Mouse (Mus musculus) CH12F3 (cell line): Measurements from ENCODE around the gene Hist1h2bh.

ENCODE experiments used
- in situ Hi-C: fragments of 300-500 bp; cut with MboI; formaldehyde crosslinking; loops from 2 replicates; pipeline ENCODE4 v1.14.3; 2020; ENCODE audit warnings: low sequenced_read_pairs

The Hist1h2bh gene

DNA sequence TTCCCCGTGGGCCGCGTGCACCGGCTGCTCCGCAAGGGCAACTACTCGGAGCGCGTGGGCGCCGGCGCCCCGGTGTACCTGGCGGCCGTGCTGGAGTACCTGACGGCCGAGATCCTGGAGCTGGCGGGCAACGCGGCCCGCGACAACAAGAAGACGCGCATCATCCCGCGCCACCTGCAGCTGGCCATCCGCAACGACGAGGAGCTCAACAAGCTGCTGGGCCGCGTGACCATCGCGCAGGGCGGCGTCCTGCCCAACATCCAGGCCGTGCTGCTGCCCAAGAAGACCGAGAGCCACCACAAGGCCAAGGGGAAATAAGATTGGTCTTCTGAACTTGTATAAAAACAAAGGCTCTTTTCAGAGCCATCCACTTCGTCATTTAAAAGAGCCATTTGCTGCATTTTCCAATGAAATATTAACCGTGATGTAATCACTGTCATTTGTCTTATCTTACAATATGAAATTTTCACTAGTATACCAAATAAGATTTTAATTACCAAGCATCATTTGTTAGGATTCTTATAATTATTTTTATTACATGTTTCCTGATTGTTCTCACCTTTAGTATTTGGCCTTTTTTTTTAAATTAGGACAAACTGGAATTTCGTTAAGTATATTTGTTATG lies 31.5 kb upstream of the Hist1h2bh start:
- in situ Hi-C loops, result loop anchor here (25.0 kb wide), 1 partner anchor 1787 kb away; the partner anchor contains the start of genes Hist1h1b, Hist1h2an, Hist1h2bp and Hist1h3i

DNA sequence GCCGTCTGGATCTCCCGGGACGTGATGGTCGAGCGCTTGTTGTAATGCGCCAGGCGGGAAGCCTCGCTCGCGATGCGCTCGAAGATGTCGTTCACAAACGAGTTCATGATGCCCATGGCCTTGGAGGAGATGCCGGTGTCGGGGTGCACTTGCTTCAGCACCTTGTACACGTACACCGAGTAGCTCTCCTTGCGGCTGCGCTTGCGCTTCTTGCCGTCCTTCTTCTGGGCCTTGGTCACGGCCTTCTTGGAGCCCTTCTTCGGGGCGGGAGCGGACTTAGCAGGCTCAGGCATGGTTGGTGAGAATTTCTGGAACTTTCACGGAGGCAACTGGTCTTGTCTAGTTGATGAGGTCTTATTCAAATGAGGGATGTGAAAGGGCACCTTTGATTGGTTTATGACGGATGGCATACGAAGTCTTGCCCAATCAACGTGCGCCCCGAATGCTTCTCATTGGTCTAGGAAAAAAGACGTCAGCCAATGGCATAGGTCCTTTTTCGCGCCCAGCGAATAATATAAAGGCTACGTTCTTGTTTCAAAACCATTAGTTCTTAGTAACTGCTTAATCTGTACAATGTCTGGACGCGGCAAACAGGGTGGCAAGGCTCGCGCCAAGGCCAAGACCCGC lies 30.8 kb upstream of the Hist1h2bh start, which contains the start of the genes Hist1h2bf and Hist1h2ad:
Gene Hist1h2bf (minus strand): TSS at position 299 of the 627 bp plus-strand sequence.
Gene Hist1h2ad (plus strand): TSS at position 484 of the 627 bp plus-strand sequence.
- in situ Hi-C loops, result loop anchor here (25.0 kb wide), 1 partner anchor 1787 kb away; the partner anchor contains the start of genes Hist1h1b, Hist1h2an, Hist1h2bp and Hist1h3i

DNA sequence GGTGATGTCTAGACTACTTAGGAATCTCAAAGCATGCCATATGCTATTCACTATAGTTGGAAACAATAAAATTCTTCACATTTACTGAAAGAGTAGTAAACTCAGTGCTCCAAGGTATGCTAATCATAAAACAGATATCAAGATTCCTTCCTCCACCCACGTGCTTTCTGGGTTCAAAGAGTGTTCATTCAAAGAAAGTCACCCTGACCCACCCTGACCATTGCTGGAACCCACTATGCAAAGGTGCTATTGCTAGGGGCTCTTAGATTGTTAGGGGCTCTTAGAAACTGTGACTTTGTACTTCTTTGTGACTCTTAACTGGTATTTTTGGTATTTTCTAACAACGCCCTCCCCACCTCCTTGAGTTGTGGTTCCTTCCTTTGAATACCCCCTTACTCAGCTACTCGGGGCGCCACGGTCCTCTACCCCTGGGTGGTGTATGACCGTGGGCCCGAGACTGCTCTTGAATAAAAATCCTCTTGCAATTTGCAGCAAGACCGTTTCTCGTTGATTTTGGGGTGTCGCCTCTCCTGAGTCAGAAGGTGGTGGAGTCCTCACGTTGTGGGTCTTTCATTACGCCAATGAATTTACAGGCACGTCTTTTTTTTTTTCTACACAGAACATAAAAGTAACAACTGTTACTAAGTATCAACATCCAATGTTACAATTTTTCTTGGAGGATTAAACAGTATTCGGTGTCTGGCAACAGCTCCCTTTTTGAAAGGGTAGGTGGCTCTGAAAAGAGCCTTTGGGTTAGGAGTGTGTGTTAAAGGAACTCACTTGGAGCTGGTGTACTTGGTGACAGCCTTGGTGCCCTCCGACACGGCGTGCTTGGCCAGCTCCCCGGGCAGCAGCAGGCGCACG lies 30.1 kb upstream of the Hist1h2bh start:
- in situ Hi-C loops, result loop anchor here (25.0 kb wide), 1 partner anchor 1786 kb away; the partner anchor contains the start of genes Hist1h1b, Hist1h2an, Hist1h2bp and Hist1h3i

DNA sequence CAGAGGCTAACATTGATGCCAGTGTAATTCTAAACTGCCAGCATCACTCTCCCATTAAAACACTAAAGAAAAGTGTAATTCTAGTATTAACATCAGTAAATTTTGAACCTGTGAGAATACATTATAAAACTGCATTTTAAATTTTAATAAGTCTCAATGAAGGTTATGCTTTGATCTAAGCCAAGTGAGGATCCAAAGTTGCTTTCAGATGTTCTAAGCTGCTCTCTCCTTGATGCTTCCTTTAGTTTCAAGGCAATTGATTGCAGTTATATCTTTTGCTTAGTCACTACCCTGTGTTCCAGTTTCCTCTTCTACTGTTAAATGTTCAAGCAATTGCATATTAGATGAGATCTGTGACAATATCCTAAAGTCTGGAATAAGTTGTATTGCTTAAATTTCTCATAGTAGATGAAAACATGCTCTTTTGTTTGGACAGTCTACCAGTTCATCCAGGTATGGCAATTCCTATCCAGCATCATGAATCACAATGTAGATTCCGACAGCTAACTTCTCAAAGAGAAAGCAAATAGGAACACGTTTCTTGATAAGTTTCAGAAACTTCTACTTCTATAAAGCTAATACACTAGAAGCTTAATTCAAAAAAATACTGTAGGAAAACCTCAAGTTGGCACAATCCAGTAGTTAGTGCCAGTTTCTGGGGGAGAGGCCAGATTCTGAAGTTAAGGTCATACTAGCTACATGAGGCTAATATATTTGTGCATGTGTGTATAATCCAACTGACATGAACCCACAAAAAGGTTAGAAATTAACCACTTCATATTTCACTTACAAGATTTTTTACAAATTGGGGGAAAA lies 29.2 kb upstream of the Hist1h2bh start:
- in situ Hi-C loops, result loop anchor here (25.0 kb wide), 1 partner anchor 1785 kb away; the partner anchor contains the start of genes Hist1h1b, Hist1h2an, Hist1h2bp and Hist1h3i

DNA sequence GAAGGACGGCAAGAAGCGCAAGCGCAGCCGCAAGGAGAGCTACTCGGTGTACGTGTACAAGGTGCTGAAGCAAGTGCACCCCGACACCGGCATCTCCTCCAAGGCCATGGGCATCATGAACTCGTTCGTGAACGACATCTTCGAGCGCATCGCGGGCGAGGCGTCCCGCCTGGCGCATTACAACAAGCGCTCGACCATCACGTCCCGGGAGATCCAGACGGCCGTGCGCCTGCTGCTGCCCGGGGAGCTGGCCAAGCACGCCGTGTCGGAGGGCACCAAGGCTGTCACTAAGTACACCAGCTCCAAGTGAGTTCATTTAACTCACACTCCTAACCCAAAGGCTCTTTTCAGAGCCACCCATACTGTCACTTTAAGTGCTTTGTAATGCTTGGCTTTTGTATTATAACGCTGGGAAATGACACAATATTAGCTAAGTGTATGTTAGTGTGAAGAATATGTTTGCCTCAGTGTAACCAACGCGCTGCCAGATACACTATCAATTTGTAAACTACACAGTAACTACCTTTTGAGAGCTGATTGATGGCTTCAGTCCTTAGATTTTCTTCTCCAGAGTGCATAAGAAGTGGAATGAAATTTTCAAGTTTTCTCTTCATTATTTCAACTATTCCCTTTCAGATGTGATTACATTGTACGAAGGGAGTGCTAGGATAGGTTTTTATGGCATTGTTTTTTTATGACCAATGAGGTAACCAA lies 28.5 kb upstream of the Hist1h2bh start:
- in situ Hi-C loops, result loop anchor here (25.0 kb wide), 1 partner anchor 1784 kb away; the partner anchor contains the start of genes Hist1h1b, Hist1h2an, Hist1h2bp and Hist1h3i

DNA sequence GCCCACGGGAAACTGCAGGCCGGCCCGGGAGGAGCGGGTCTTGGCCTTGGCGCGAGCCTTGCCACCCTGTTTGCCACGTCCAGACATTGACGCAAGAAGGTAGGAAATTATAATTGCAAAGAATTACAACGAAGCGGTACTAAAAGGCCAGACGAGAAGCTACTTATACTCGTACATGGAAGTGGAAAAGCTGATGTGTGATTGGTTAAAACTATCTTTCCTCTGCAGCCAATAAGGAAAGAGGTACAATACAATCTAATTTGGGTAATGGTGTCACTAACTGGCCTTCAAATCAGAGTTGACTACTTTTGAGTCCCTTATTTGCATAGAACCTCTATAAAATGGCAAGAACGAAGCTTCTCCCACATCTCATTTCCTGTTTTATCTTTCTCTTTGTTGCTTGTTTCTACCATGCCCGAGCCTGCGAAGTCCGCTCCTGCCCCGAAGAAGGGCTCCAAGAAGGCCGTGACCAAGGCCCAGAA lies 27.9 kb upstream of the Hist1h2bh start, which contains the start of the genes Hist1h2ae and Hist1h2bg:
Gene Hist1h2ae (minus strand): TSS at position 199 of the 482 bp plus-strand sequence.
Gene Hist1h2bg (plus strand): TSS at position 375 of the 482 bp plus-strand sequence.
- in situ Hi-C loops, result loop anchor here (25.0 kb wide), 1 partner anchor 1784 kb away; the partner anchor contains the start of genes Hist1h1b, Hist1h2an, Hist1h2bp and Hist1h3i

DNA sequence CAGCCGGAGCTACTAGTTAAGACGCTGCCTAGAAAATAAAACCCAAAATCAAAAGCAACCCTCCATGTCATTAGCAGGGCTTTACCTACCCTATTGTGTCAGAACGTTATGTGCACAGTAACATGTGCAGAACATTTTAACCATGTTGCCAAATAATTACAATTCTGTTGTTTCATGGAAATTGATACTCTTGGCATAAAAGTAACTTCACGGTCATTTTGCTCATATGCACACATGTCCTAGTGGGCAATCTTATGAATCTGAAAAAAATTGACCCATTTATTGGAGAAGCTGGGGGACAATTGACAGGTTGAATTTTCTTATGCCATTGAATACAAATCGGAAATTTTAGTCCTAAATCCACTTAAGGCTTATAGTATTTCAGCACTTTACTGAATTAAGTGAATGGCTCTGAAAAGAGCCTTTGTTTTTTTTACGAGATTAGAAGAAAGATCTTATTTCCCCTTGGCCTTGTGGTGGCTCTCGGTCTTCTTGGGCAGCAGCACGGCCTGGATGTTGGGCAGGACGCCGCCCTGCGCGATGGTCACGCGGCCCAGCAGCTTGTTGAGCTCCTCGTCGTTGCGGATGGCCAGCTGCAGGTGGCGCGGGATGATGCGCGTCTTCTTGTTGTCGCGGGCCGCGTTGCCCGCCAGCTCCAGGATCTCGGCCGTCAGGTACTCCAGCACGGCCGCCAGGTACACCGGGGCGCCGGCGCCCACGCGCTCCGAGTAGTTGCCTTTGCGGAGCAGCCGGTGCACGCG lies 27.2 kb upstream of the Hist1h2bh start:
- in situ Hi-C loops, result loop anchor here (25.0 kb wide), 1 partner anchor 1783 kb away; the partner anchor contains the start of genes Hist1h1b, Hist1h2an, Hist1h2bp and Hist1h3i

DNA sequence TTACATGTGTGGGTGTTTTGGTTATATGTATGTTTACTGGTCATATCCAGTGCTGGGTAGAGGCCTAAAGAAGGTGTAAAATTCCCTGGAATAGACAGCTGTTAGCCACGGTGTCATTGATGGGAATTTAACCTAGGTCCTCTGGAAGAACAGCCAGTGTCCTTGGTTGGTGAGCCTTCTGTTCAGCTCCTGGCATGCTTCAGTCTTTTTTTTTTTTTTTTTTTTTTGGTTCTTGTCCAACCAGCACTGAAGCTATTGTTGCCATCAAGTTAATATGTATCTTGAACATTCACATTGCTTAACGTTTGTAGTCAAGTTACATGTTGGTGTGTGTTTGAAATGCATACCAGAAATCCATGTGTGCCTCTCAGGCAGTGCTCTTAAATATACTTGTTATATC lies 21.3 kb upstream of the Hist1h2bh start:
- in situ Hi-C loops, result loop anchor here (25.0 kb wide), 1 partner anchor 1777 kb away; the partner anchor contains the start of genes Hist1h1b, Hist1h2an, Hist1h2bp and Hist1h3i

DNA sequence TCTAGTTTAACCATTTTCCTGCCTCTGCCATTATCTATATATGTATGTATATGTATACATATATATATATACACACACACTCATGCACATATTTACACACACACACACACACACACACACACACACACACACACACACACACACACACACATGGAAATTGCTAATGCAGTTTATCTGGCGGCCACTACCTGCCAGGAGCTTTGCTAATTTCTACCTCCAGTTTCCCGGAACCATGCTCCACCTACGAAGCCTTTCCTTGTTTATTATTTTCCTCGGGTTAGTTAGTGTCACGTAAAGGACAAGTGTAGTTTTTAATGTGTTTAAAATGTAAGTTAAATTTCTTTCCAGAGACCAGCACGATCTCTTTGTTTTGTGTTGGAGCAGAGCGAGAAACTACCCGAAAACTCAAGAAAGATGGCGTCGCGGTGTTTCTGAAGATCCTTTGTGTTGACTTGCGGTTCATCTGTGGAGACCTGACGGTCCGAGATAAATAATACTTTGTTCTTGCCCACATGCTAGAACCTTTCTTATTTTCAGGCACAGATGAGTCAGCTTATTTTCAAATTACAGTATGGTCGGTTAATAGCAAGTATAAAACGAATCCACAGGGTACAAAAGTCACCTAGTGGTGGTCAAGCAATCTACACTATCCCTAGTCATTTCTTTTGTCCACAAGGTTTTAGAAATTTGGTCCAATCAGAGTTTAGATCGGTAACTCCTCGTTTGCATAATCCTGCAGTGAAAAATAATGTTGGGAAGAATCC lies 19.7 kb upstream of the Hist1h2bh start:
- in situ Hi-C loops, result loop anchor here (25.0 kb wide), 1 partner anchor 1776 kb away; the partner anchor contains the start of genes Hist1h1b, Hist1h2an, Hist1h2bp and Hist1h3i

GRCm38 (mm10) chr13:23561883-23562659 lies 18.9 kb upstream of the Hist1h2bh start, which contains the start of gene Hist1h3e:
TSS of gene Hist1h3e (minus strand) at chr13:23562369.
- in situ Hi-C loops, result loop anchor here (25.0 kb wide), 1 partner anchor 1775 kb away; the partner anchor contains the start of genes Hist1h1b, Hist1h2an, Hist1h2bp and Hist1h3i

DNA sequence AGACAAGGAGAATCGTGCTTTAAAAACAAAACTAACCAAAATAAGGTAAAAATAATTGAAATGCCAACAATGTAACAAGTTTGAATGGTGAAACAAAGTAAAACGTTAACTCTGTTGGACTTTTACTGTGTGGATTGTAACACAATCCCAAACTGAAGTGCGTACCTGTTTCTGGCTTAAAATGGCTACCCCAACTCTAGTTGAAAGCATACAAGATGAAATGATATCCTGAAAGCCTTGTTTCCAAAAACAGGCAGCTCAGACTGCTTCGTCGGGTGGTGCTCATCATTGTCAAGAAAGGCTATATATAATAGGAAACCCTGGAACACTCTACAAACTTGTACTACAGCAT lies 18.3 kb upstream of the Hist1h2bh start:
- in situ Hi-C loops, result loop anchor here (25.0 kb wide), 1 partner anchor 1774 kb away; the partner anchor contains the start of genes Hist1h1b, Hist1h2an, Hist1h2bp and Hist1h3i

- in situ Hi-C loops, result loop anchor here (25.0 kb wide), 1 partner anchor 1773 kb away; the partner anchor contains the start of genes Hist1h1b, Hist1h2an, Hist1h2bp and Hist1h3i
Observed at GRCm38 (mm10) chr13:23560699-23561098, 17.5 kb upstream of the Hist1h2bh start.

GRCm38 (mm10) chr13:23556906-23557305 lies 13.7 kb upstream of the Hist1h2bh start:
- in situ Hi-C loops, result loop anchor here (25.0 kb wide), 1 partner anchor 1770 kb away; the partner anchor contains the start of genes Hist1h1b, Hist1h2an, Hist1h2bp and Hist1h3i

GRCm38 (mm10) chr13:23555839-23556416 lies 12.7 kb upstream of the Hist1h2bh start:
- in situ Hi-C loops, result loop anchor here (25.0 kb wide), 1 partner anchor 1769 kb away; the partner anchor contains the start of genes Hist1h1b, Hist1h2an, Hist1h2bp and Hist1h3i
